Mouse (Mus musculus): ENCODE data around the gene Specc1. TPM values are rescaled to one million over a fixed set of nuclear protein-coding genes. Genes with fewer than 3 reads are reported as not detected.

Specc1 gene
- polyA plus RNA-seq, 1 experiment from 2014 or later, result 14.3 TPM

GRCm38 (mm10) chr11:61975783-61976182, 19.2 kb downstream of the Specc1 start:
- WGBS, result 92% methylated on average over 1 of the region's 1 CpGs
- no peaks in the 10 kb centered on the region for H3K36me3 ChIP-seq (ENCODE audit: control insufficient read depth, insufficient read depth, low read length)
- H3K4me2 ChIP-seq (ENCODE audit: low read length), result no peak overlapping the region
- no peak overlapping the region for H3K9ac ChIP-seq (ENCODE audit: low read depth, low read length)
- no peak for ATAC-seq
- no peak overlapping the region for H3K27ac ChIP-seq (ENCODE audit: low read depth, low read length)
- H3K9me3 ChIP-seq (ENCODE audit: control insufficient read depth, low read length), result no peaks in the 10 kb centered on the region
- H3K4me1 ChIP-seq (ENCODE audit: control insufficient read depth, insufficient read depth, low read depth, low read length), result no peaks in the 10 kb centered on the region; the same call in 1 of the 2 replicates
- no peak overlapping the region for H3K4me3 ChIP-seq (ENCODE audit: low read length)
- no peaks in the 10 kb centered on the region for H3K27me3 ChIP-seq (replicated peaks; ENCODE audit: control insufficient read depth, insufficient read depth, low read length)

- no peaks in the 10 kb centered on the region for H3K36me3 ChIP-seq (ENCODE audit: control insufficient read depth, insufficient read depth, low read length)
- no peak for ATAC-seq
- H3K9me3 ChIP-seq (ENCODE audit: control insufficient read depth, low read length), result no peaks in the 10 kb centered on the region
- H3K27me3 ChIP-seq (replicated peaks; ENCODE audit: control insufficient read depth, insufficient read depth, low read length), result no peaks in the 10 kb centered on the region
- H3K9ac ChIP-seq (ENCODE audit: low read depth, low read length), result no peak overlapping the region
- no peak overlapping the region for H3K4me2 ChIP-seq (ENCODE audit: low read length)
- H3K4me1 ChIP-seq (ENCODE audit: control insufficient read depth, insufficient read depth, low read depth, low read length), result no peaks in the 10 kb centered on the region
- H3K4me3 ChIP-seq (ENCODE audit: low read length), result no peak overlapping the region
- H3K27ac ChIP-seq (ENCODE audit: low read depth, low read length), result no peak overlapping the region
- 87% methylated on average over 2 of the region's 2 CpGs for WGBS
Measured at GRCm38 (mm10) chr11:61981285-61981684, 24.7 kb downstream of the Specc1 start.

GRCm38 (mm10) chr11:61982828-61983227, 26.3 kb downstream of the Specc1 start:
- H3K4me3 ChIP-seq (ENCODE audit: low read length), result no peak overlapping the region
- no peaks in the 10 kb centered on the region for H3K4me1 ChIP-seq (ENCODE audit: control insufficient read depth, insufficient read depth, low read depth, low read length)
- H3K36me3 ChIP-seq (ENCODE audit: control insufficient read depth, insufficient read depth, low read length), result no peaks in the 10 kb centered on the region
- H3K9me3 ChIP-seq (ENCODE audit: control insufficient read depth, low read length), result no peaks in the 10 kb centered on the region
- WGBS, result 88% methylated on average over 9 of the region's 9 CpGs
- no peak overlapping the region for H3K4me2 ChIP-seq (ENCODE audit: low read length)
- ATAC-seq, result no peak
- H3K27me3 ChIP-seq (replicated peaks; ENCODE audit: control insufficient read depth, insufficient read depth, low read length), result no peaks in the 10 kb centered on the region
- H3K9ac ChIP-seq (ENCODE audit: low read depth, low read length), result no peak overlapping the region
- no peak overlapping the region for H3K27ac ChIP-seq (ENCODE audit: low read depth, low read length)

GRCm38 (mm10) chr11:61986939-61987338, 30.4 kb downstream of the Specc1 start:
- Histone ChIP-seq H3K36me3 (ENCODE audit: control insufficient read depth, insufficient read depth, low read length) (no peaks in the 10 kb centered on the region), H3K4me2 (ENCODE audit: low read length) (no peak overlapping the region), H3K9me3 (ENCODE audit: control insufficient read depth, low read length) (no peaks in the 10 kb centered on the region), H3K27me3 (replicated peaks; ENCODE audit: control insufficient read depth, insufficient read depth, low read length) (no peaks in the 10 kb centered on the region), H3K9ac (ENCODE audit: low read depth, low read length) (no peak overlapping the region), H3K27ac (ENCODE audit: low read depth, low read length) (no peak overlapping the region), H3K4me1 (ENCODE audit: control insufficient read depth, insufficient read depth, low read depth, low read length) (no peaks in the 10 kb centered on the region), H3K4me3 (ENCODE audit: low read length) (no peak overlapping the region)
- ATAC-seq, result no peak
- 77% methylated on average over 4 of the region's 4 CpGs for WGBS

DNA sequence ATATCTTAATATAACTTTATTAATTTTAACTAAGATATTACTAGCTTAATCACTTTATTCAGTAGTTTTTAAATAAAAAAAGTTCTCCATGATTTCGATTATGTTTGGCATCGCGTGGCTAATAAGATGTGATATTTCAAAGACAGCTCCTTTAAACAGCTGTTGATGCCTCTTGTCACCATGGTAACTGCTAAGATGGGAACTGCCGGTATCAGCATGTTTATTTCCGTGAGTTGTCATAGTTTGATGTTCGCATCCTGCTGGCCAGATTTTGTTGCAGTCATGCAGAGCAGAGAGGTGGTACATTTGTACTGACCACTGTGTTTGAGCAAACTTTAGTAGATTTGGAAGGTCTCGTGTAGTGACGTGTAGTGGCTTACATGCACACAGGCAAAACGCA, 33.1 kb downstream of the Specc1 start:
- no peaks in the 10 kb centered on the region for H3K27me3 ChIP-seq (replicated peaks; ENCODE audit: control insufficient read depth, insufficient read depth, low read length)
- no peak for ATAC-seq
- H3K27ac ChIP-seq (ENCODE audit: low read depth, low read length), result no peak overlapping the region
- H3K36me3 ChIP-seq (ENCODE audit: control insufficient read depth, insufficient read depth, low read length), result no peaks in the 10 kb centered on the region
- H3K4me1 ChIP-seq (ENCODE audit: control insufficient read depth, insufficient read depth, low read depth, low read length), result no peaks in the 10 kb centered on the region
- 0 out of 2 replicates have a peak, but pooled peaks cover 3% of the 10 kb centered on the region for H3K9me3 ChIP-seq (ENCODE audit: control insufficient read depth, low read length)
- WGBS, result 64% methylated on average over 9 of the region's 9 CpGs
- H3K9ac ChIP-seq (ENCODE audit: low read depth, low read length), result no peak overlapping the region
- no peak overlapping the region for H3K4me3 ChIP-seq (ENCODE audit: low read length)
- H3K4me2 ChIP-seq (ENCODE audit: low read length), result no peak overlapping the region

DNA sequence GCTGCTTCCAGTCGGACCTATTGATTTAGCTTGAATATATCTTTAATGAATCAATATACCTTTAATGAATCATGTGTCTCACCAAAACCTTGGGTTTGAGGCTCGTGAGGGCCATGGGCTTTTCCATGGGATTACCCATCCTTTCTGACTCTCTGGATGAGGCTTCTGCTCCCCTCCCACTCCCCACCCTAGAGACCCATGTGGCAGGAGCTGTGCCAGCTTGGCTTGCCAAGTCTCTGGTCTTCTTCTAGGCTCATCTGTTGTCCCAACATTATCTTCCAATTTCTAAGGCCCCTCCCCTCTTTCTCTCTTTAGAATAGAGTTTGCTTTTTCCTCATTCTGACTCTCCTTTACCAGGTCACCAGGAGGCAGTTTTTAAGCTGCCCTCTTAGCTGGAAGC, 35.0 kb downstream of the Specc1 start:
- Histone ChIP-seq H3K27ac (ENCODE audit: low read depth, low read length) (no peak overlapping the region), H3K36me3 (ENCODE audit: control insufficient read depth, insufficient read depth, low read length) (no peaks in the 10 kb centered on the region), H3K9ac (ENCODE audit: low read depth, low read length) (no peak overlapping the region), H3K27me3 (replicated peaks; ENCODE audit: control insufficient read depth, insufficient read depth, low read length) (no peaks in the 10 kb centered on the region), H3K4me2 (ENCODE audit: low read length) (no peak overlapping the region), H3K9me3 (ENCODE audit: control insufficient read depth, low read length) (0 out of 2 replicates have a peak, but pooled peaks cover 3% of the 10 kb centered on the region), H3K4me3 (ENCODE audit: low read length) (no peak overlapping the region), H3K4me1 (ENCODE audit: control insufficient read depth, insufficient read depth, low read depth, low read length) (no peaks in the 10 kb centered on the region)
- no peak for ATAC-seq
- WGBS, result 76% methylated on average over 2 of the region's 2 CpGs

DNA sequence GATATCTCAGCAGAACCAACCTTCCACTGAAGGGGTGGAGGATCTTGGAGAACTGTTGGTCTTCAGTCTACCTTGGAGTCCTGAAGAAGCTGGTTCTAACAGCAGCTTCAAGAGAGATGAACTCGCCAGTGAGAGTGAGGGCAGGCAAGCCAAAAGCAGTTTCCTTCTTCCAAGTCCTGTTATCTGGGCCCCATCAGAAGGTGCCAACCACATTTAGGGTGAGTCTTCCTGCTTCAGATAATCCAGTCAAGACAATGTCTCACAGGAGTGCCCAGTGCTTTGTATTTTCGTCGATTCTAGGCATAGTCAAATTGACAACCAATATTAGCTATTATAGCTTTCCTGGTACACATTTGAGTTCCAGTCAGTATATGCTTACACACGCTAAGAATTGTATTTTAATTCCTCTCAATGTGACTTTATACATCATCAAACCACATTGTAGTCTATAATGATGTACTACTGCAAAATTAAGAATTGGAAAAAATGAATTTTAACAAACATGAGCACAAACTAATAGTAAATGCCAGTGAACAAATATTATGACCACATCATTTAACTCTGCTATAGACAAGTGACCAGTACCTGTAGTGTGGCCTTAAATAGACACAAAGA, 36.2 kb downstream of the Specc1 start:
- 0 out of 2 replicates have a peak, but pooled peaks cover 3% of the 10 kb centered on the region for H3K9me3 ChIP-seq (ENCODE audit: control insufficient read depth, low read length)
- no peak for ATAC-seq
- H3K4me3 ChIP-seq (ENCODE audit: low read length), result no peak overlapping the region
- no peaks in the 10 kb centered on the region for H3K4me1 ChIP-seq (ENCODE audit: control insufficient read depth, insufficient read depth, low read depth, low read length)
- no peaks in the 10 kb centered on the region for H3K36me3 ChIP-seq (ENCODE audit: control insufficient read depth, insufficient read depth, low read length)
- WGBS, result 97% methylated on average over 4 of the region's 4 CpGs
- no peak overlapping the region for H3K9ac ChIP-seq (ENCODE audit: low read depth, low read length)
- no peaks in the 10 kb centered on the region for H3K27me3 ChIP-seq (replicated peaks; ENCODE audit: control insufficient read depth, insufficient read depth, low read length)
- no peak overlapping the region for H3K27ac ChIP-seq (ENCODE audit: low read depth, low read length)
- no peak overlapping the region for H3K4me2 ChIP-seq (ENCODE audit: low read length)

- Histone ChIP-seq H3K27ac (ENCODE audit: low read depth, low read length) (no peak overlapping the region), H3K4me3 (ENCODE audit: low read length) (no peak overlapping the region), H3K4me2 (ENCODE audit: low read length) (no peak overlapping the region), H3K36me3 (ENCODE audit: control insufficient read depth, insufficient read depth, low read length) (no peaks in the 10 kb centered on the region), H3K27me3 (replicated peaks; ENCODE audit: control insufficient read depth, insufficient read depth, low read length) (no peaks in the 10 kb centered on the region), H3K9ac (ENCODE audit: low read depth, low read length) (no peak overlapping the region), H3K9me3 (ENCODE audit: control insufficient read depth, low read length) (no peaks in the 10 kb centered on the region), H3K4me1 (ENCODE audit: control insufficient read depth, insufficient read depth, low read depth, low read length) (no peaks in the 10 kb centered on the region)
- WGBS, result 89% methylated on average over 8 of the region's 8 CpGs
- no peak for ATAC-seq
Measured at GRCm38 (mm10) chr11:61999501-61999900, 42.9 kb downstream of the Specc1 start.

DNA sequence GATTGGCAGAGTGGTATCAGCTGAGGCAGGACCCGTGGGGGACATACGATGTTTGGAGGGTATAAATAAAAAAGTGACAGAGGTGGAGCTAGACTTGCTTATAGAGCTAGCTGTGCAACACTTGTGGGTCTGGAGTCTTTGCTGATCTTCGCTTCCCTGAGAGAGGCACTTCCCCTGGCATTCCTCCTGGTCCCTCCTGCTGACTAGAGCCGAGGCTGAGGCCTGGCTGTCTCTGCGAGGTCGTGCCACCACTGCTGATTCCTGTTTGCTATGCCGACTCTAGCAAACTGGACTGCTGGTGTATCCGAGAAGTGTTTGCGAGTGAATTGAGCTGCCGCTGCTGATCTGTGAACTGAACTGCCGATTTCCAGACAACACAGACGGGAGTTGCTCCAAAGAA, 43.5 kb downstream of the Specc1 start:
- no peak overlapping the region for H3K4me3 ChIP-seq (ENCODE audit: low read length)
- H3K27ac ChIP-seq (ENCODE audit: low read depth, low read length), result no peak overlapping the region
- ATAC-seq, result no peak
- no peaks in the 10 kb centered on the region for H3K36me3 ChIP-seq (ENCODE audit: control insufficient read depth, insufficient read depth, low read length)
- WGBS, result 86% methylated on average over 12 of the region's 12 CpGs
- no peaks in the 10 kb centered on the region for H3K4me1 ChIP-seq (ENCODE audit: control insufficient read depth, insufficient read depth, low read depth, low read length)
- H3K27me3 ChIP-seq (replicated peaks; ENCODE audit: control insufficient read depth, insufficient read depth, low read length), result no peaks in the 10 kb centered on the region
- H3K9ac ChIP-seq (ENCODE audit: low read depth, low read length), result no peak overlapping the region
- no peaks in the 10 kb centered on the region for H3K9me3 ChIP-seq (ENCODE audit: control insufficient read depth, low read length)
- no peak overlapping the region for H3K4me2 ChIP-seq (ENCODE audit: low read length)

DNA sequence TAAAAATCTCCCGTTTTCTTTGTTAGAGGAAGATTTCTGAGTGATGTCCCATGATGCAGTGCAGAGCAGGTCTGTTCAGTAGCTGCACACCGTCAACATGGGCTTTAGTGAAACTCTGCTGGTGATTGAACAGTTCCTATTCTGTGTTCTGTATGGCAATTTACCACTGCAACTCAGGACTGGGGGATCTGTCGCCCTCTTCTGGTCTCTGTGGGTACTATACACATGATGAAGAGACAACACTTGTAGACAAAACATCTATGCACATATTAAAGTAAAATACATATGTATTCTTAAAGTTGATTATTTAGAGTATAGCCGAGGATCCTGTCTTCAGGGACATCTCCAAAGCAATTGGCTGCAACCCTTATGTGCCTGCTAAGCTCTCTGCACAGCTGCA, 45.4 kb downstream of the Specc1 start:
- 77% methylated on average over 4 of the region's 4 CpGs for WGBS
- Histone ChIP-seq H3K9me3 (ENCODE audit: control insufficient read depth, low read length) (no peaks in the 10 kb centered on the region), H3K9ac (ENCODE audit: low read depth, low read length) (no peak overlapping the region), H3K27ac (ENCODE audit: low read depth, low read length) (no peak overlapping the region), H3K4me2 (ENCODE audit: low read length) (no peak overlapping the region), H3K27me3 (replicated peaks; ENCODE audit: control insufficient read depth, insufficient read depth, low read length) (no peaks in the 10 kb centered on the region), H3K4me3 (ENCODE audit: low read length) (no peak overlapping the region), H3K4me1 (ENCODE audit: control insufficient read depth, insufficient read depth, low read depth, low read length) (no peaks in the 10 kb centered on the region), H3K36me3 (ENCODE audit: control insufficient read depth, insufficient read depth, low read length) (no peaks in the 10 kb centered on the region)
- ATAC-seq, result no peak

Measured in hindbrain, embryonic 16.5 days (tissue).